Mouse (Mus musculus) intestine, postnatal 0 days (tissue): ENCODE measurements around the gene Garem2. TPM values are rescaled to one million over a fixed set of nuclear protein-coding genes. Genes with fewer than 3 reads are reported as not detected.

Experiments used
- ATAC-seq: fragments of 200-750 bp; cut with Nextera tagmentation; 2 replicates; pipeline ENCODE4 v1.8.0; 2017; ENCODE audit warnings: mild to moderate bottlenecking, moderate TSS enrichment, moderate library complexity
- H3K27ac ChIP-seq: fragments of 300-500 bp; sonication (generic); 2 replicates; pipeline ENCODE4 v1.5.1; 2014; ENCODE audit warnings: mild to moderate bottlenecking, low read depth, low read length, moderate library complexity
- H3K27me3 ChIP-seq: fragments of 300-500 bp; sonication (generic); replicated peaks from 2 replicates; pipeline ENCODE4 v1.6.1; 2014; ENCODE audit warnings: low read length, mixed read lengths; ENCODE audit not compliant: control insufficient read depth, insufficient read depth
- H3K36me3 ChIP-seq: fragments of 300-500 bp; sonication (generic); 2 replicates; pipeline ENCODE4 v1.6.1; 2014; ENCODE audit warnings: mild to moderate bottlenecking, moderate library complexity; ENCODE audit not compliant: control insufficient read depth, insufficient read depth
- H3K4me1 ChIP-seq: fragments of 300-500 bp; sonication (generic); replicated peaks from 2 replicates; pipeline ENCODE4 v1.6.1; 2014; ENCODE audit warnings: antibody characterized with exemption, low read length, mixed read lengths; ENCODE audit not compliant: control insufficient read depth, insufficient read depth
- H3K4me2 ChIP-seq: fragments of 300-500 bp; sonication (generic); replicated peaks from 2 replicates; pipeline ENCODE4 v1.6.1; 2014; ENCODE audit warnings: low read depth, mild to moderate bottlenecking, moderate library complexity
- H3K4me3 ChIP-seq: fragments of 300-500 bp; sonication (generic); 2 replicates; pipeline ENCODE4 v1.5.1; 2014; ENCODE audit warnings: low read depth, low read length
- H3K9ac ChIP-seq: fragments of 300-500 bp; sonication (generic); 2 replicates; pipeline ENCODE4 v1.6.1; 2014; ENCODE audit warnings: mild to moderate bottlenecking, low read depth, low read length
- H3K9me3 ChIP-seq: fragments of 300-500 bp; sonication (generic); 2 replicates; pipeline ENCODE4 v1.6.1; 2016; ENCODE audit warnings: mixed run types; ENCODE audit not compliant: control insufficient read depth
- CTCF ChIP-seq: sonication (generic); IDR thresholded peaks from 2 replicates; pipeline ENCODE4 v1.5.1; 2016; ENCODE audit warnings: low read depth, mild to moderate bottlenecking, control low read depth, antibody characterized with exemption, moderate library complexity
- WGBS: fragments of 180-500 bp; shearing (Covaris S2); extraction: QIAGEN DNeasy Blood & Tissue Kit; methylation state at CpG from one replicate; pipeline ENCODE4 v1.1.7; 2014; 5-methylcytosine and 5-hydroxymethylcytosine counted together
- polyA plus RNA-seq: library from polyadenylated mRNA; unstranded; fragments of >200 nt; fragmentation: Nextera tagmentation; extraction: Ambion mirVana; gene quantifications from 2 replicates; pipeline ENCODE4 v1.2.1, GENCODE M21; 2015

The Garem2 gene
- polyA plus RNA-seq, 1 experiment from 2014 or later = 0.20 TPM

GRCm38 (mm10) chr5:30122481-30122880, 17.5 kb downstream of the Garem2 start:
- Histone ChIP-seq H3K4me1 (0 out of 2 replicates have a peak, but pooled peaks cover 3% of the 10 kb centered on the region), H3K4me2 (no peak overlapping the region), H3K4me3 (no peak overlapping the region), H3K36me3 (peaks cover 85% of the 10 kb centered on the region), H3K27ac (no peak overlapping the region), H3K27me3 (no peaks in the 10 kb centered on the region), H3K9ac (no peak overlapping the region), H3K9me3 (no peaks in the 10 kb centered on the region)
- WGBS = 92% methylated on average over 6 of the region's 6 CpGs
- ATAC-seq = no peak
- no peak for TF ChIP-seq CTCF

GRCm38 (mm10) chr5:30125587-30125986, 20.6 kb downstream of the Garem2 start:
- H3K4me1 ChIP-seq = no peaks in the 10 kb centered on the region
- no peak overlapping the region for H3K4me2 ChIP-seq
- H3K9me3 ChIP-seq = no peaks in the 10 kb centered on the region
- 42% methylated on average over 5 of the region's 5 CpGs for WGBS
- no peak overlapping the region for H3K4me3 ChIP-seq
- no peak overlapping the region for H3K9ac ChIP-seq
- ATAC-seq = 0 out of 2 replicates have a peak, but pooled peaks have one; percentile 16
- H3K27ac ChIP-seq = no peak overlapping the region
- H3K27me3 ChIP-seq = no peaks in the 10 kb centered on the region
- H3K36me3 ChIP-seq = peaks cover 89% of the 10 kb centered on the region
- peak; percentile 83 for TF ChIP-seq CTCF

GRCm38 (mm10) chr5:30126756-30127155, 21.8 kb downstream of the Garem2 start:
- Histone ChIP-seq H3K9me3 (no peaks in the 10 kb centered on the region), H3K4me2 (no peak overlapping the region), H3K4me1 (no peaks in the 10 kb centered on the region), H3K4me3 (no peak overlapping the region), H3K36me3 (peaks cover 82% of the 10 kb centered on the region), H3K27me3 (no peaks in the 10 kb centered on the region), H3K27ac (no peak overlapping the region), H3K9ac (no peak overlapping the region)
- peak; percentile 32; the same call in 1 of the 2 replicates for ATAC-seq
- WGBS = 81% methylated on average over 7 of the region's 7 CpGs
- no peak for TF ChIP-seq CTCF

DNA sequence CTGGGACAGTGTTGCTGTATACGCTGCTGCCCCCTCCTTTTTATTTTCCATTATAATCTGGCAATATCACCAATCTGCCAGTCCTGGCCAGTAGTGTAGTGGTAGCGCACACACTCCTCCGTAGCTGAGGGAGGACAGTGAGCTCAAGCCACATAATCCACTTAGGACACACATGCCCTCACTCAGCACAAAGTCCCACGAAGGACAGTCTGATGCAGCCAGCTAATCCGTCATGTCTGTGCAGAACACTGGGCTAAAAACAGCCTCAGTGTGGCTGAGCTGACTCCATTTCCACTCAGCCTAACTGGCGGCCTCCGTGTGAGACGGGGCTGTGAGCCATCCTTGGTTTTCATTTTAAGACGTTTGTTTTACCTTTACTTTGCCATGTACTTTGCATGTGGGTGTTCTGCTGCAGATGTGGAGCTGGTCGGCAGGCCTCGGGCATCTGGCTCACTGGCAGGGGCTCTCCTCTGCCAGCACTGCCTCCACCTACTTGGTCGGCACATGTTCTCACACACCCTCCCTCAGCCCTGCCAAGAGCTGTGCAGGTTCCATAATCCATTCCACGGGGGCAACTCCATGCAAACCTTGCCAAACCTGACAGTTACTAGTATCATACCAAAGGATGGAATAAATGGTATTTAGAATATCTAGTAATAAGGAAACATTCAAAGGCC, 23.1 kb downstream of the Garem2 start:
- Histone ChIP-seq H3K4me1 (no peaks in the 10 kb centered on the region), H3K4me3 (no peak overlapping the region), H3K27me3 (no peaks in the 10 kb centered on the region), H3K9me3 (no peaks in the 10 kb centered on the region), H3K36me3 (peaks cover 82% of the 10 kb centered on the region), H3K9ac (no peak overlapping the region), H3K27ac (no peak overlapping the region), H3K4me2 (no peak overlapping the region)
- no peak for TF ChIP-seq CTCF
- 92% methylated on average over 13 of the region's 13 CpGs for WGBS
- ATAC-seq = no peak

DNA sequence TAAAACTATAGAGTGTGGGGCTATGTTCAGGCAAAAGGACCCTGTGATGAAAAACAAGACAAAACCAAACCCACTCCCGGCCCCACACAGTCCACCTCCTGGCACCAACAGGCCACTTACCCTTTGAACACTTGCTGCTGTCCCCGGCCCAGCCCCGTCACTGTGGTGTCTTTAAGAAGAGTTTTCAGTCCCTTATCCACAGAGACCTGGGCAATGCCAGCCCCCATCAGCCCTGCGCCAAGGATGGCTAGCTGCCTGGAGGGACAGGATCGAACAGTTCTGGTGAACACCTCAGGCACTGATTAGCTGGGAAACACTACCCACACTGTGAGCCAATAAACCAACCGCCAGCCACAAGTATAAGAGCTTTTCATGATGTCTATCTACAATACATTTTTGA, 23.7 kb downstream of the Garem2 start:
- 97% methylated on average over 6 of the region's 6 CpGs for WGBS
- peaks cover 82% of the 10 kb centered on the region for H3K36me3 ChIP-seq

GRCm38 (mm10) chr5:30131246-30131645, 26.3 kb downstream of the Garem2 start:
- Histone ChIP-seq H3K4me1 (no peaks in the 10 kb centered on the region), H3K4me2 (no peak overlapping the region), H3K4me3 (no peak overlapping the region), H3K9me3 (no peaks in the 10 kb centered on the region), H3K27ac (no peak overlapping the region), H3K27me3 (no peaks in the 10 kb centered on the region), H3K9ac (no peak overlapping the region), H3K36me3 (peaks cover 85% of the 10 kb centered on the region)
- TF ChIP-seq CTCF = no peak
- ATAC-seq = no peak
- 84% methylated on average over 4 of the region's 4 CpGs for WGBS

More for the DNA sequence above, 23.7 kb downstream of the Garem2 start:
- no peak for TF ChIP-seq CTCF
- Histone ChIP-seq H3K27me3 (no peaks in the 10 kb centered on the region), H3K4me1 (no peaks in the 10 kb centered on the region), H3K9me3 (no peaks in the 10 kb centered on the region), H3K27ac (no peak overlapping the region), H3K9ac (no peak overlapping the region), H3K4me3 (no peak overlapping the region), H3K4me2 (no peak overlapping the region)
- no peak for ATAC-seq
